Mouse (Mus musculus) Patski (cell line): ENCODE results near the gene Ccni. TPM values are rescaled to one million over a fixed set of nuclear protein-coding genes. Genes with fewer than 3 reads are reported as not detected.
A peak's percentile ranks its signal among the peaks of the same experiment; 100 is the strongest.

Experiments
- ATAC-seq: fragments of 100-300 bp; one replicate; pipeline ENCODE4 v1.8.0; 2021
- CTCF ChIA-PET: fragments of 350-600 bp; sonication (Branson Sonifier 250); formaldehyde crosslinking; loops from one replicate; lab custom pipeline; 2022; ENCODE audit warnings: inconsistent platforms; lab: Charles Lee
- POLR2A ChIA-PET: fragments of 350-600 bp; sonication (Branson Sonifier 250); formaldehyde crosslinking; loops from one replicate; lab custom pipeline; 2022; ENCODE audit warnings: antibody characterized with exemption, inconsistent platforms; lab: Charles Lee
- DNase-seq: peaks from one replicate; pipeline ENCODE4 v3.0.0-alpha.2; 2011; ENCODE audit warnings: low read depth, low spot score
- H3K27me3 ChIP-seq: fragments of 371-371 bp; one replicate; pipeline ENCODE4 v1.5.1; 2021
- CTCF ChIP-seq: fragments of 100-300 bp; IDR thresholded peaks from one replicate; pipeline ENCODE4 v1.5.1; 2021
- in situ Hi-C: fragments of 300-500 bp; cut with MboI; formaldehyde crosslinking; loops from 3 replicates; pipeline ENCODE4 v1.11.1; 2018; ENCODE audit warnings: low pct_unique_long_range_greater_than_20kb, mixed read lengths
- polyA plus RNA-seq: library from polyadenylated mRNA; unstranded; gene quantifications from one replicate; pipeline ENCODE4 v1.2.3, GENCODE M21; 2021

Gene Ccni
- polyA plus RNA-seq, 1 experiment from 2014 or later = 239 TPM

- DNase-seq (no peak), ATAC-seq (no peak)
- ChIA-PET POLR2A (interaction anchor here (0.6 kb wide), 1 partner anchor 78 kb away, joined by 3 read pairs; no protein-coding TSS in a partner anchor), CTCF (interaction anchor here (1.3 kb wide), 1 partner anchor 12 kb away, joined by 6 read pairs; no protein-coding TSS in a partner anchor)
- in situ Hi-C loops = no loop called here
- TF ChIP-seq CTCF = no peak
- H3K27me3 ChIP-seq = no peaks in the 10 kb centered on the region
These were observed 33.8 kb downstream of the Ccni start for GRCm38 (mm10) chr5:93172536-93172935.

GRCm38 (mm10) chr5:93171420-93171819 is 34.9 kb downstream of the Ccni start:
- in situ Hi-C loops = no loop called here
- POLR2A ChIA-PET = no interaction called here
- ATAC-seq (no peak), DNase-seq (no peak)
- CTCF ChIA-PET = interaction anchor here (1.3 kb wide), 1 partner anchor 44 kb away, joined by 3 read pairs; no protein-coding TSS in a partner anchor
- H3K27me3 ChIP-seq = no peaks in the 10 kb centered on the region
- TF ChIP-seq CTCF = no peak

GRCm38 (mm10) chr5:93168654-93169053 is 37.6 kb downstream of the Ccni start:
- TF ChIP-seq CTCF = no peak
- CTCF ChIA-PET = interaction anchor here (1.0 to 2.9 kb wide), 11 partner anchors 9 to 440 kb away, joined by 3 to 12 read pairs (median 5); partner anchors contain the start of gene Sept11

GRCm38 (mm10) chr5:93167919-93168516 is 38.3 kb downstream of the Ccni start:
- ChIA-PET CTCF (interaction anchor here (0.6 to 2.9 kb wide), 12 partner anchors 9 to 180 kb away, joined by 3 to 12 read pairs (median 4); partner anchors contain the start of gene Sept11), POLR2A (interaction anchor here (3.0 kb wide), 1 partner anchor 11 kb away, joined by 11 read pairs; no protein-coding TSS in a partner anchor)
- ATAC-seq (no peak), DNase-seq (no peak)
- in situ Hi-C loops = loop anchor here (10.0 kb wide), 1 partner anchor 163 kb away; no protein-coding TSS in a partner anchor
- no peaks in the 10 kb centered on the region for H3K27me3 ChIP-seq
- peak; percentile 53 for TF ChIP-seq CTCF

More at GRCm38 (mm10) chr5:93168654-93169053, 37.6 kb downstream of the Ccni start:
- DNase-seq (no peak), ATAC-seq (no peak)
- in situ Hi-C loops = loop anchor here (10.0 kb wide), 1 partner anchor 164 kb away; no protein-coding TSS in a partner anchor
- POLR2A ChIA-PET = interaction anchor here (3.0 kb wide), 1 partner anchor 10 kb away, joined by 11 read pairs; no protein-coding TSS in a partner anchor
- H3K27me3 ChIP-seq = no peaks in the 10 kb centered on the region

- ATAC-seq (peak; percentile 45), DNase-seq (no peak)
- peak; percentile 70 for TF ChIP-seq CTCF
- H3K27me3 ChIP-seq = no peaks in the 10 kb centered on the region
- ChIA-PET POLR2A (no interaction called here), CTCF (interaction anchor here (1.0 to 2.8 kb wide), 3 partner anchors 13 to 176 kb away, joined by 3 to 7 read pairs (median 3); no protein-coding TSS in a partner anchor)
- in situ Hi-C loops = loop anchor here (5.0 to 10.0 kb wide), 3 partner anchors 71 to 481 kb away; partner anchors contain the start of genes Sept11 and Shroom3
These were observed 42.8 kb downstream of the Ccni start for GRCm38 (mm10) chr5:93163541-93163940.

- CTCF ChIA-PET = interaction anchor here (1.0 kb wide), 1 partner anchor 54 kb away, joined by 3 read pairs; no protein-coding TSS in a partner anchor
- in situ Hi-C loops = no loop called here
- no peak for TF ChIP-seq CTCF
- no peak for DNase-seq
- no peaks in the 10 kb centered on the region for H3K27me3 ChIP-seq
- ATAC-seq = no peak
- POLR2A ChIA-PET = interaction anchor here (0.6 kb wide), 1 partner anchor 9 kb away, joined by 4 read pairs; no protein-coding TSS in a partner anchor
These were observed 51.9 kb downstream of the Ccni start for GRCm38 (mm10) chr5:93154401-93154800.

- CTCF ChIA-PET = interaction anchor here (1.8 to 3.0 kb wide), 2 partner anchors 9 to 23 kb away, joined by 5 to 8 read pairs; no protein-coding TSS in a partner anchor
- in situ Hi-C loops = no loop called here
- no peak for TF ChIP-seq CTCF
- POLR2A ChIA-PET = no interaction called here
- no peaks in the 10 kb centered on the region for H3K27me3 ChIP-seq
- ATAC-seq = no peak
- DNase-seq = no peak
These were observed 53.8 kb downstream of the Ccni start for GRCm38 (mm10) chr5:93152451-93152850.

- no peaks in the 10 kb centered on the region for H3K27me3 ChIP-seq
- TF ChIP-seq CTCF = no peak
- in situ Hi-C loops = no loop called here
- ATAC-seq (peak; percentile 36), DNase-seq (no peak)
- CTCF ChIA-PET = interaction anchor here (0.9 to 3.0 kb wide), 4 partner anchors 9 to 46 kb away, joined by 3 to 8 read pairs (median 4); no protein-coding TSS in a partner anchor
- POLR2A ChIA-PET = no interaction called here
These were observed 54.3 kb downstream of the Ccni start for GRCm38 (mm10) chr5:93151985-93152384.

GRCm38 (mm10) chr5:93149969-93150777 is 56.1 kb downstream of the Ccni start:
- DNase-seq (no peak), ATAC-seq (peak; percentile 15)
- CTCF ChIA-PET = interaction anchor here (1.2 to 3.0 kb wide), 4 partner anchors 12 to 20 kb away, joined by 3 to 8 read pairs (median 6); no protein-coding TSS in a partner anchor
- TF ChIP-seq CTCF = no peak
- in situ Hi-C loops = no loop called here
- no peaks in the 10 kb centered on the region for H3K27me3 ChIP-seq
- POLR2A ChIA-PET = interaction anchor here (1.4 kb wide), 1 partner anchor 56 kb away, joined by 5 read pairs; the partner anchor contains the start of gene Sept11
